Mouse (Mus musculus) embryo, embryonic 9.5 days (tissue): ENCODE measurements around the gene Ppp1r9a.

Experiments used
- DNase-seq: peaks from one replicate; pipeline ENCODE4 v3.0.0-alpha.2; 2017; ENCODE audit errors: extremely low spot score

The Ppp1r9a gene

GRCm38 (mm10) chr6:5039316-5039715, 136.6 kb downstream of the Ppp1r9a start:
- no peak for DNase-seq

DNA sequence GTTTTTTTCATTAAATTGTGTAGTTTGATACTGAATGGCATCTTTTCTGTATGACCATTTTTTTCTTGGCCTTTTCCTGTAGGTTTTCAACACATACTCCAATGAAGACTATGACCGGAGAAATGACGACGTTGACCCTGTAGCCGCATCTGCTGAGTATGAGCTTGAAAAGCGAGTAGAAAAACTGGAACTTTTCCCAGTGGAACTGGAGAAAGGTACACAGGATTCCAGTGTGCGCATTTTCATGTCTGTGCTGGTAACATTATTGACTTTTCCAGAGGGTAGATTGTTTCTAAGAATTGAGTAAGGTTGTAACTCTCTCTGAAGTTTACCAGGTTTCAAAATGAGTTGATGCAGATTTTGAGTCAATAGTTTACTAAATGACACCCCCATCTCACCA, 143.1 kb downstream of the Ppp1r9a start:
- no peak for DNase-seq

DNA sequence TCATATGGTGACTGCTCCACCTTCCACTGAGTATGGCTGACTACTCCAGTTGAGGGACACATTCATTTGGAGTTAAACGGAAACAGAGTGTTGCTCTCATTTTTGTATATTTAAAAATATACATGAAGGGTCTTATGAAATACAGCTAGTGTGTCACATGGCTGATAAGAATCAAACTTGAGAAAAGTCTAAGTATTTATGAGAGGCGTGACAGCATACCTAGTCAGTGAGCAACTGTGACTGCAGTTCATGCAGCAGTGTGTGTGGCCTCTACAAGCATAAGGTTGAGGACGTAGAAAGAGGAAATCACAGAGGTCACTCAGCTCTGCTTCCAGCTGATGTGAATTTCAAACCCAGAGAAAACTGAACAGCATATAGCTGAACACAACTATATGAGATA, 145.3 kb downstream of the Ppp1r9a start:
- no peak for DNase-seq

GRCm38 (mm10) chr6:5052309-5052708, 149.6 kb downstream of the Ppp1r9a start:
- no peak for DNase-seq

DNA sequence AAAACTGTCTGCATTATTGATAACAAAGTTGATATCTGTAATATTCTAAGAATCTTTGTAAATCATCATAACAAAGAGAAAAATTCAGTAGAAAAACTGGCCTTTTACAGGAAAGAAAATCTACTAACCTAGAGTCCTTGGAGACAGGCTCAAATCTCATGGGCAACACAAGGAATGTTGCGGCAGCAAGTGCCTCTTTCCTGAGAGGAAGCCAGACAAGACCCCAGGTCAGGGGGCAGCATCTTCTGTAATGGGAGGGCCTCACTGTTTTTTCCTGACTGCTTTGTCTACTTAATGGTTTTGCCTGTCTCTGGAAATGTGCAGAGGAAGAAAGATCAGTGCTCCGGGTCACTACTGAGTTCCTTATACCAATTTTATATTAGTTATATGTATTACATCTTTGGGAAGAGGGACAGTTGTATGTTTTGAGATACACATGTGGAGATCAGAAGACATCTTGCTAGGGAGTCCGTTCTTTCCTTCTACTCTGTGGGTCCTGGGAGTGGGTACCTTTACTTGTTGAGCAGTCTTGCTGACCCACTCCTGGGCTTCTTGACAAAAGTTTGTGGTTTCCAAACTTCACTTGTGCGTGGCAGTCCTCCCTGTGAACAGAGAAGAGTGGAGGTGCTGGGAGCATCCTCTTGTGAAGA, 151.9 kb downstream of the Ppp1r9a start:
- DNase-seq = no peak

DNA sequence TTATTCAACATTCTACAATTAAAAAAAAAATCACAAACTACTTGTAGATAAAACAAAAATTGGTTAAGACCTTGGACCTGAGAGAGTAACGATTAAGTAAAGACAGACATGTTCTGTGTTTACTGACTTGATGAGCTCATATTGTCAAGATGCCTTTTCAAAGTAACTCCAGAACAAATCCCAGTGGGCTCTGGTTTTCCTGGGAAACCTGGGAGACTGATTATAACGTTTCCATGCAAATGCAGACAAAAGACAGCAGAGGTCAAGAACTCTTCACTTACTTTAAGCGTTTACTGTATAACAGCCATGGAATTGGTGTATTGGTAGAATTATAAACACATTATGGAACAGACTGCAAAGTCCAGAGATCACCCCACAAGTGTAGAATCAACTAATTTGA, 172.0 kb downstream of the Ppp1r9a start:
- DNase-seq = no peak

DNA sequence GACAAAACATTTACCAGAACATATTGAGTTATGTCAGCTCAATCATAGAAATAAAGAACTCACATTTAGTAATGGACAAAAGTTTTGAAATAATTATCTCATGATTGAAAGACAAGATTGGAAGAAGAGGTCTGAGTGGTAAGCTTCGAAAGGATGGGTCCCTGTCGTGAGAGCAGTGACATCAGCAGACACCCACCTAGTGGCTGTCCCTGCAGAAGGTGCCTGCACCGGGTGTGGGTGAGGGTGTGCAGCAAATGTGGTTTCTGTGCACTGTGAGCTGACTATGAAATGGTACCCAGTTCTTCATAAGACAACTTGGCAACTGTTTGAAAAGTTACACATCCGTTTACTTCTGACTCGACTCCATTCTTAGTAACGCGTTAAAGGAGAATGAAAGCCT, 173.0 kb downstream of the Ppp1r9a start:
- DNase-seq = no peak

DNA sequence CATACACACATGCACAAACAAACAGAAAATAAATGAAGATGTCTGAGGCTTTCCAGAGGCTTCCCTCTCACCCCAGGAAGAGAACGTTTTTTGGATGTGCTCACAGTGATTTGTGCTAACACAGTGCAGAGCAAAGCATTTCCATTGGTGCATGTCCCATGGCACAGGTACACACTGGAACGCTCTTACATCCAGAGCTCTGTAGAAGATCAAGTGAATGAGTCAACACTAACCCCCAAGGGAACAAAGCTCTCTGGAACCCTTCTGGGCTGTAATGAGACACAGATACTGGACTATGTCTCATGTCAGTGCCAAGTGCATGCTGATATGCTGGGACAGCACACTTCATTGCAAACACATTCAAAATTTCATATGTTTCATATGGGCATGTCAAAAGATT, 175.3 kb downstream of the Ppp1r9a start:
- no peak for DNase-seq

DNA sequence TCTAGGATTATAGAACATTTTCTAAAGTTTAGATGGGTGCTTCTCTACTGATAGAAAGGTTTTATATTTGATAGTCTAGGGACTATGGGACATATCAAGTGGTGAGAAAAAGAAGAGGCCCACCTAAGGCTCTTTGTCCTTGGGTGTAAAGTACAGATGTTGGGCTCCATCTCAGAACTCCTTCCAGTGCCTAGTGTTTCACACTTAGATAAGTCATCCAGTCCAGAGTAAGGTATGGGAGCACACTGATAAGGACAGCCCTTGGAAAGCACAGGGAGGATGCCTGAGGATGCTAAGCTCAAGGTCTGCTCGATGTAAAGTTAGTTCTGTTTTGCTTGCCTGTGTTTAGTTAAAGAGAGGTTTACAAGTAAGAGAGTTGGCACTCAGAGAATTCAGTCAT, 176.4 kb downstream of the Ppp1r9a start:
- no peak for DNase-seq

GRCm38 (mm10) chr6:5080094-5080493, 177.4 kb downstream of the Ppp1r9a start:
- DNase-seq = no peak

- DNase-seq = no peak
Measured at GRCm38 (mm10) chr6:5080496-5080895, 177.8 kb downstream of the Ppp1r9a start.

GRCm38 (mm10) chr6:5081099-5081498, 178.4 kb downstream of the Ppp1r9a start:
- no peak for DNase-seq

DNA sequence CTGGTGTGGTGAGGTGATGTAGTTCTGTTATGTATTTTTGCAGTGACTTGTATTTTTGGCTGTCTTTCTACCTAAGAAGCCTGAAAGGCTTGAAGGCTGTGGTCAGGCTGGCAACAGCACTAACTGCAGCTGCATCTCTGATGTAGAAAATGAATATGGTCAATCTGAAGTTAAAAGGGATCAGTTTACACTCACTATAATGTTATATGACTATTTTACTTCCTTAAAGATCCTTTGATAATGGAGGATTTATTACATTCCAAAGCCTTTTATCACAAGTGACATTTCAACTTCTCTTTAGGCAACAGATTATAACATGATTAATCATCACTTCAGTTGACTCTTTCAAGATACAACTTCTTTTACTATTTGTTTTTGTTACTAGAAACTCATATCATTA, 179.4 kb downstream of the Ppp1r9a start:
- DNase-seq = no peak

DNA sequence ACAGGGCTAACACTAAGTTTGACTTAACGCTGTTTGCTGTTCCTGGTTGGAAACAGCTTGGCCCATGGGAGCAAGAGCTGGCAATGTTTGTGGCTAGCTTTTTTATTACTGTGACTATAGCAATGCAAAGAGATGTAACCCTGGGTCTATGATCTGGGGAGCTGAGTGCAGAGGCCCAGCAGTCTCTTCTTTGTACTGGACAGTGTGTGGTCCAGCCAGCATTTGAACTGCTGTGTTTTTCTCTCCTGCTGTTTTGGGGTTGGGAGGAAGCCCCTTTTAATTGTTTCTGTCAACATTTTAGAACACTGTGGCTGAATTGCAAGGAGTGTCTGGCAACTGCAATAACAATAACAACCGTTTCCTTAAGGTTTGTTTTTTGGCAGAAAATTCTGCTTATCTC, 180.0 kb downstream of the Ppp1r9a start:
- DNase-seq = no peak

GRCm38 (mm10) chr6:5083957-5084356, 181.2 kb downstream of the Ppp1r9a start:
- no peak for DNase-seq

DNA sequence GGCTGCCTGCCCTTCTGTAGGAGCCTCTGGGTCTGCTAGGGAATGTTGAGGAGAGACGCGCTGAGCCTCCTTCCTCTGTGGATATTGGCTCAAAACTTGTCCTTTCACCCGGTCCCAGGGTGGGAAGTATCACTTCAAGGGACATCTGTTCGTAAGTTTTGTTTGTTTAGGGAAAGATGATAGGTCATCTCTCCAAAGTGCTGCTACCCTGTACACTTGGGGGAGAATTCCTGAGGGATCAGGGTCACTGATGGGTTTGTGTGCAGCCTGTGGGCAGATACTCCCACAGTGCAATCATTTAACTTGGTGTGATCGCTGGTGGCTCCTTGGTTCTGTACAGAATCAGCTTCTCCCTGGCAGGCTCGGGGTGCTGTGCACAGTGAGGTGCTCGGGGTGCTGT, 189.2 kb downstream of the Ppp1r9a start:
- no peak for DNase-seq

GRCm38 (mm10) chr6:5092795-5093194, 190.1 kb downstream of the Ppp1r9a start:
- no peak for DNase-seq

DNA sequence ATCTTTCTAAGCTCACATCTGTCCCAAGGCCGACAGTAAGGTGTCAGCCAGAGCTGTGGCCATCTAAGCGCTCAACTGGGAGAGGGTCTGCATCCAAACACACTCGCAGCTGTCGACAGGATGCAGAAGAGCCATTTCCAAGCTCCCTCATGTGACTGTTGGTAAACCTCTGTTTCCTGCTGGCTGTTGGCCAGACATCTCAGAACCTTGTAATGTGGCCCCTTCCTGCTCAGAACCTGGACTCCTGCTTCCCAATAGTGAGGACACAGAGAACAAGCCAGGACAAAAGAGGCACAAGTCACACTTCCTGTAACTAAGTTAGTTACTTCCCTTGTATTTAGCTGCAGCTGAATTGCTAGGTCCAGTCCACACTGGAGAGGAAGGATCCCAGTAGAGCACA, 190.8 kb downstream of the Ppp1r9a start:
- no peak for DNase-seq

DNA sequence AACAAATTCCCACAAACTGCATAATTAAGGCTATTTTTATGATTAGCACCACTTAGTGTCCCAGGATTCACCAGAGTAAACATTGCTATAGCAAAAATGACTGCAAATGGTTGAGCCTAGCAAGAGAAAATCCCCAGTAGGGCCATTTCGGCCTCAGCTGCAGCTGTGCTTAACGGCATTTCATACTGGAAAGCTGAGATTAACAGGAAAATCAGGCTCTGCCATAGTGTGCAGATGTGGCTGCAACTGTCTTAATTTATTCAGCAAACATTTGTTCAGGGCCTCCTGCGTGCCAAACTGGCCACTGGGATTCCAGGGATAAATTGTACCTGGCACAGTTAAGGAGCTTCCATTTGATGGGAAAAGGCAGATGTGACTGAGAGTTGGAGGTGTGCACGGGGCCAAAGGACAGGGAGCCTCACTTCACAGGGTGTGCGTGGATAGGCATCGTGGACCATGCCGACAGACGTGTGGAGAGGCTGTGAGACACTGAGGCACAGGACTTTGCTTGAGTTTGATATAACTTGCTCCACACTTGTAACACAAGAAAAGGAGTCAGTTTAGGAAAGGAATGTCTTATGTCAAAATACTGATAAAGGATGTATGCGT, 192.8 kb downstream of the Ppp1r9a start:
- no peak for DNase-seq

GRCm38 (mm10) chr6:5097309-5097708, 194.6 kb downstream of the Ppp1r9a start:
- DNase-seq = no peak

GRCm38 (mm10) chr6:5099282-5099681, 196.6 kb downstream of the Ppp1r9a start:
- DNase-seq = no peak

DNA sequence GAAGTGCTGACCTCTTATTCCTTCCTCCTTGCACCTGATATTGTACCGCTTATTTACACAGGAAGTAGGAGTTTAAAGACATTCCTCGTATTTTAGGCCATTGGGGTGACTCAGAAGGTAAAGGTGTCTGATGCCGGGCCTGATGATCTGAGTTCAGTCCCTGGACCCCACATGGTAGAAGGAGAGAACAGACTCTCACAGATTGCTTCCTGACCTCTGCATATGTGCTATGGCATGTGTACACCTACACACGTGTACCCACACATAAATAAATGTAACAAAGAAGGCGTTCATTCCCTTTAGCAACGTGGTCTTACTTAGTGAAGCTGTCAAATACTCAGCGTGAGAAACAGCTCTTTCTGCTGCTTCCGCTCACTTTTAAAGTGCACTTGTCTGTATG, 197.1 kb downstream of the Ppp1r9a start:
- no peak for DNase-seq

DNA sequence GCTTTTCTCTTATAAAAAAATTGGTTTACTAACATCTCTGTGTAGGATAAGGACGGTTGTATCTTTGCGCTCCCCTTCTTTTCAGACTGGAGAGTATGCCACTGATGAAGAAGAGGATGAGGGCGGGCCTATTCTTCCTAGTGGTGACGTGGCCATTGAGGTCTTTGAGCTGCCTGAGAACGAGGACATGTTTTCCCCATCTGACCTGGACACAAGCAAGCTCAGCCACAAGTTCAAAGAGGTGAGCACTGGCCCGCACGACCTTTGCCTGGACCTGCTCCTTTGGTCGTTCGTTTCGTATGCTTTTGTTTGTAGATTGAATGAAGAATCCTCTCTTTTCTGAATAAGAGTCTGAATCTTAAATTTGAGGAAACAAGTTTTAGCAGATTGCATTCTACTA, 197.6 kb downstream of the Ppp1r9a start:
- DNase-seq = no peak

DNA sequence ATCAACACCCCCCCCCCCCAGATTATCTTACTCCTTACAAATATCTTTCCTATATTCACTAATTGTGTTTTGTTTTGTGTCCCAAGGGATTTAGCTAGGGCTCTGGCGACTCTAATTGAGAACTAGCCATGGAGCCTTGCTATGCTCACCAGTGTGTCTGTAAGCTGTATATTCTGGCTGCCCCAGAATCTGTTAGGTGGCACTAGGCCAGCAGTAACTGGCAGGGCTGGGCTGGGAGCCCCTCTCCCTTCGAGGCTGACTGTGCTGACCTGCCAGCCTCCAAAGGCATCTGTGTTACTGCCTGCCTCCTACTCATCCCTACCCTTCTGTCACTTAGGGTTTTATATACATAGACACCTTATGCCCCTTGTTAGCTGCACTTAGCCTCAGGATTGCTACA, 200.0 kb downstream of the Ppp1r9a start:
- DNase-seq = no peak
